Mouse (Mus musculus): ENCODE results near the gene 4930568D16Rik. TPM values are rescaled to one million over a fixed set of nuclear protein-coding genes. Genes with fewer than 3 reads are reported as not detected.

Gene 4930568D16Rik
- polyA plus RNA-seq (2014; fragmentation: Illumina TruSeq; extraction: RNeasy Lipid Tissue Mini Kit (QIAGEN cat#74804); ENCODE audit: low read depth, low replicate concordance), result 48.9 TPM

DNA sequence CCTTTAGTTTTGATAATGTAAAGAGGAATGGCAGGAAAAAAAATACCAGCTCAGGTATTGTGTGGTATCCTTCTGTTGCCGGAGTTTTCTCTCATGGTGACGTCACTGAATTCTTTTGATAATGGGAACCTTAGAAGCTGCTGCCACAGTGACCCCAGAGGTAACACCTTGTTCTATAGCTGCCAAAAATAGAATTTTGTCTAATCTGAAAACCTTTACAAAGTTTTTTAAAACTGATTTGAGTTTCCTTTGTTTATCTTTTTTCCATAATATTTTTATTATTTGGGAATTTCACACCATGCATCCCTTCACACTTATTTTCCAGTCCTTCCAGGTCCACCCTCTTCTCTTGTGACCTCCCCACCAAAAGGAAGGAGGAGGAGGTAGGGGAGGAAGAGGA lies at the start of gene 4930568D16Rik:
4930568D16Rik (minus strand) TSS at position 101 of the 400 bp plus-strand sequence.

DNA sequence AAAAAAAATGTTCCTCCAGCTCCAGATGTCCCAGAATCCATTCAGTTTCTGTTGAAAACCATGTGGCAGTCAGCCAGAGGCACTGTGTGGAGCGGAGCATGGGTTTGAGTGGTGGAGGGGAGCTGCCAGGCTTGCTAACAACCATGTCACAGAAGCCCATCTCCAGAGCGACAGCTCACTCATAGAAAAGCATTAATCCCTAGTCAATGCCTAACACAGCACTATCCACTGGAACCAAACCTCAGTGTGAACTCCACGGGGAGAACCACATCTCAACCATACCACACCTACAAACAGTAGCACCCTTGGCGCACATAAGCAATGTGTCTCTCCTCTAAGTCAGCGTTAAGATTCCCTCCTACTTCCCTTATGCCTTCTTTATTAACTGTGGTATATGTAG lies 29.6 kb upstream of the 4930568D16Rik start, which contains the start of gene 4930402F06Rik:
4930402F06Rik (minus strand) TSS at position 80 of the 400 bp plus-strand sequence.

GRCm38 (mm10) chr2:35336388-35337280 lies 30.9 kb downstream of the 4930568D16Rik start, which contains the start of gene Stom:
Gene Stom, minus strand, starts transcription at chr2:35336976.

Other genes starting within 250 kb of the 4930568D16Rik start
- gene Rab14, start 166.6 kb downstream of the 4930568D16Rik start, polyA plus RNA-seq (2014; fragmentation: Illumina TruSeq; extraction: RNeasy Lipid Tissue Mini Kit (QIAGEN cat#74804); ENCODE audit: low read depth, low replicate concordance), result 96.7 TPM
- gene Gsn, start 111.3 kb downstream of the 4930568D16Rik start, polyA plus RNA-seq (2014; fragmentation: Illumina TruSeq; extraction: RNeasy Lipid Tissue Mini Kit (QIAGEN cat#74804); ENCODE audit: low read depth, low replicate concordance), result 3.4 TPM
- 36.3 TPM for gene Stom, start 30.8 kb downstream of the 4930568D16Rik start, polyA plus RNA-seq (2014; fragmentation: Illumina TruSeq; extraction: RNeasy Lipid Tissue Mini Kit (QIAGEN cat#74804); ENCODE audit: low read depth, low replicate concordance)
- 8.1 TPM for gene 4930402F06Rik, start 29.4 kb upstream of the 4930568D16Rik start, polyA plus RNA-seq (2014; fragmentation: Illumina TruSeq; extraction: RNeasy Lipid Tissue Mini Kit (QIAGEN cat#74804); ENCODE audit: low read depth, low replicate concordance)
- gene Ggta1, start 95.5 kb upstream of the 4930568D16Rik start, polyA plus RNA-seq (2014; fragmentation: Illumina TruSeq; extraction: RNeasy Lipid Tissue Mini Kit (QIAGEN cat#74804); ENCODE audit: low read depth, low replicate concordance), result 2.4 TPM
- gene Dab2ip, start 190.5 kb upstream of the 4930568D16Rik start, polyA plus RNA-seq (2014; fragmentation: Illumina TruSeq; extraction: RNeasy Lipid Tissue Mini Kit (QIAGEN cat#74804); ENCODE audit: low read depth, low replicate concordance), result 1.1 TPM